Mouse (Mus musculus) limb, embryonic 12.5 days (tissue): ENCODE results near the gene Uchl1. TPM values are rescaled to one million over a fixed set of nuclear protein-coding genes. Genes with fewer than 3 reads are reported as not detected.

Experiments
- ATAC-seq: fragments of 200-750 bp; cut with Nextera tagmentation; 2 replicates; pipeline ENCODE4 v1.8.0; 2017; ENCODE audit warnings: low read depth, moderate TSS enrichment; ENCODE audit not compliant: insufficient number of reproducible peaks, insufficient read depth, low FRiP score, low TSS enrichment
- H3K27ac ChIP-seq: fragments of 300-500 bp; sonication (generic); 2 replicates; pipeline ENCODE4 v1.5.1; 2016; ENCODE audit warnings: mild to moderate bottlenecking, moderate library complexity
- H3K27me3 ChIP-seq: fragments of 300-500 bp; sonication (generic); 2 replicates; pipeline ENCODE4 v1.6.1; 2016; ENCODE audit warnings: mild to moderate bottlenecking, moderate library complexity
- H3K36me3 ChIP-seq: fragments of 300-500 bp; sonication (generic); 2 replicates; pipeline ENCODE4 v1.6.1; 2016; ENCODE audit warnings: mild to moderate bottlenecking, moderate library complexity
- H3K4me1 ChIP-seq: fragments of 300-500 bp; sonication (generic); replicated peaks from 2 replicates; pipeline ENCODE4 v1.6.1; 2016
- H3K4me2 ChIP-seq: fragments of 300-500 bp; sonication (generic); 2 replicates; pipeline ENCODE4 v1.6.1; 2016; ENCODE audit warnings: mild to moderate bottlenecking, moderate library complexity
- H3K4me3 ChIP-seq: fragments of 300-500 bp; sonication (generic); replicated peaks from 2 replicates; pipeline ENCODE4 v1.5.1; 2016; ENCODE audit warnings: mild to moderate bottlenecking
- H3K9ac ChIP-seq: fragments of 300-500 bp; sonication (generic); replicated peaks from 2 replicates; pipeline ENCODE4 v1.6.1; 2016; ENCODE audit warnings: mild to moderate bottlenecking, moderate library complexity
- H3K9me3 ChIP-seq: fragments of 300-500 bp; sonication (generic); 2 replicates; pipeline ENCODE4 v1.6.1; 2016; ENCODE audit warnings: mild to moderate bottlenecking, moderate library complexity
- WGBS: fragments of 180-500 bp; shearing (Covaris S2); methylation state at CpG from one replicate; pipeline ENCODE4 v1.1.7; 2016; 5-methylcytosine and 5-hydroxymethylcytosine counted together
- polyA plus RNA-seq: library from polyadenylated mRNA; unstranded; fragments of >200 nt; fragmentation: Nextera tagmentation; extraction: Ambion mirVana; gene quantifications from 2 replicates; pipeline ENCODE4 v1.2.1, GENCODE M21; 2016

Gene Uchl1
- polyA plus RNA-seq, 1 experiment from 2014 or later, result 65.6 TPM

DNA sequence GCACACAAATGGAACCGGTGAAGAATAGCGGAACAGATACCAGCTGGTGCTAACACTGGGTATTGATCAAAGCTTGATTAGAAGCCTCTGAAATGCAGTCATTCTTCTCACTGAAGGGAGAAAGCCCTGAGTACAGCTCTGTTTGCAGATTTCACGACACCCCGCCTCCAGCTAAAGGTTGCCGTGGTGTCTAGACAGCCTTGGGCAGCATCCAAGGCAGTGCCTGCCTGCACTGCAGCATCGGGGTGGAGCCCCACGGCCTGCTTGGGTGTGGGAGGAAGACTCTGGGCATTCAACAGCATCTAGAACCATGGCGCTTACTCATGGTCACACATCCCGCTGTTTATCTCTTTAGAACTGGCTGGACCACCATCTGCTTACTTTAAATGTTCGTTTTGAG is 3.3 kb downstream of the Uchl1 start:
- Histone ChIP-seq H3K36me3 (no peaks in the 10 kb centered on the region), H3K4me1 (peaks cover 14% of the 10 kb centered on the region), H3K27ac (no peak overlapping the region), H3K9ac (no peak overlapping the region), H3K9me3 (no peaks in the 10 kb centered on the region), H3K4me2 (no peak overlapping the region), H3K4me3 (no peak overlapping the region), H3K27me3 (peaks cover 31% of the 10 kb centered on the region)
- 72% methylated on average over 10 of the region's 10 CpGs for WGBS
- no peak for ATAC-seq

DNA sequence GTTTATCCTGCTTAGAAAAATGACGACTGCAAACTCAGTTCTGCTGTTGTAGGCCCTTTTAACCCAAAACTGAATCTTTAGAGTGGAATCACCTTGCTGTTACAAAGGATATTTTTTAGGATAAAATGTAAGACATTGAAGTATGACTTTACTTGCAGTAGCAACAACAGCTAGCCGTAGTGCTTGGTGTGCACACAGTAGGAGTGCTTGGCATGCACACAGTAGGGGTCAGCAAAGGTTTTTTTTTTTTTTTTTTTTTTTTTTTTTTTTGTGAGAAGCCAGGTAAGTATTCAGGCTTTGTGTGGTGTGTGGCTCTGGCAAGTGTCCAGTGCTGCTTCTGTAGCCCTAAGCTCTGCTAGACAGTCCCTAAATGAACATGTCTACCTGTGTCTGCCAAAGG is 10.0 kb downstream of the Uchl1 start:
- Histone ChIP-seq H3K4me3 (no peak overlapping the region), H3K27ac (no peak overlapping the region)
- 80% methylated on average over 2 of the region's 2 CpGs for WGBS

DNA sequence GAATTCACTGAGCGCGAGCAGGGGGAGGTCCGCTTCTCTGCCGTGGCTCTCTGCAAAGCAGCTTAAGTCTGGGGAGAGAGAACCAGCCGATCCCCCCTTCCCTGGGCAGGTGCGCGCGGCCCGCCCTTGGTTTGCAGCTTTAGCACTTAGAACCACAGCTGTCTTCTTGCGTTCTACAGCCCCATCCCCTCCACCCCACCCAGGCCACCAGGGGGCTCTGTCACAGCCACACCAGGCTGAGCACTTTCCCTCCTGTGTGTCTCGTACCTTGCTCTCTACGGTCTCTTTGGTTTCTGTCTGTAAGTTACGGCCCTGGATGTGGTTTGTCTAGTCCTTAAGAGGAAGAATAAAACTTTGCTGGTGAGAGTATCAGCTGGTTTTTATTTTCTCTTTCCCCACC is 11.0 kb downstream of the Uchl1 start:
- no peak for ATAC-seq

More for the DNA sequence above, 10.0 kb downstream of the Uchl1 start:
- no peaks in the 10 kb centered on the region for H3K27me3 ChIP-seq
- no peak for ATAC-seq
- H3K4me2 ChIP-seq, result no peak overlapping the region
- no peak overlapping the region for H3K9ac ChIP-seq
- H3K4me1 ChIP-seq, result no peaks in the 10 kb centered on the region
- no peaks in the 10 kb centered on the region for H3K9me3 ChIP-seq
- peaks cover 3% of the 10 kb centered on the region; the same call in 1 of the 2 replicates for H3K36me3 ChIP-seq

DNA sequence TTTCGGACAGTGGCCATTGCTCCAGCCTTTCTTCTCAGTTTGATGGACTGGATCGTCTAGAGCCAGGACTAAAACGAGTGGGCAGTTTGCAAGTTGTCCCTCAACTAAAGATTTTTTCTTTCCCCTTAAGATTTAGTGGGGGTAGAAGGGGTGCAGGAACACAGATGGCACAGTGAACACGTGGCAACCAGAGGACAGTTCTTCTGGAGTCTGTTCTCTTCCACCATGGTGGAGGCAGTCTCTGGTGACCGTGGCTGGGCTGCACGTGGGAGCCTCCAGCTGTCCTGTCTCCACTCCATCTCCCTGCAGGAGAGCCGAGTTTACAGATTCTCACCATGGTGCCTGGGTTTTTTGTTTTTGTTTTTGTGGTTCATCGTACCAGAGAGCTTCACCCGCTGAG is 11.8 kb downstream of the Uchl1 start:
- Histone ChIP-seq H3K36me3 (peaks cover 3% of the 10 kb centered on the region; the same call in 1 of the 2 replicates), H3K9me3 (no peaks in the 10 kb centered on the region), H3K4me2 (no peak overlapping the region), H3K9ac (no peak overlapping the region), H3K4me3 (no peak overlapping the region), H3K4me1 (no peaks in the 10 kb centered on the region), H3K27ac (no peak overlapping the region), H3K27me3 (no peaks in the 10 kb centered on the region)
- WGBS, result 79% methylated on average over 9 of the region's 9 CpGs
- no peak for ATAC-seq

More for the DNA sequence above, 11.0 kb downstream of the Uchl1 start:
- no peaks in the 10 kb centered on the region for H3K4me1 ChIP-seq
- H3K4me3 ChIP-seq, result no peak overlapping the region
- H3K27me3 ChIP-seq, result no peaks in the 10 kb centered on the region
- H3K36me3 ChIP-seq, result peaks cover 3% of the 10 kb centered on the region; the same call in 1 of the 2 replicates
- no peak overlapping the region for H3K9ac ChIP-seq
- no peak overlapping the region for H3K27ac ChIP-seq
- WGBS, result 84% methylated on average over 13 of the region's 13 CpGs
- no peaks in the 10 kb centered on the region for H3K9me3 ChIP-seq
- no peak overlapping the region for H3K4me2 ChIP-seq

DNA sequence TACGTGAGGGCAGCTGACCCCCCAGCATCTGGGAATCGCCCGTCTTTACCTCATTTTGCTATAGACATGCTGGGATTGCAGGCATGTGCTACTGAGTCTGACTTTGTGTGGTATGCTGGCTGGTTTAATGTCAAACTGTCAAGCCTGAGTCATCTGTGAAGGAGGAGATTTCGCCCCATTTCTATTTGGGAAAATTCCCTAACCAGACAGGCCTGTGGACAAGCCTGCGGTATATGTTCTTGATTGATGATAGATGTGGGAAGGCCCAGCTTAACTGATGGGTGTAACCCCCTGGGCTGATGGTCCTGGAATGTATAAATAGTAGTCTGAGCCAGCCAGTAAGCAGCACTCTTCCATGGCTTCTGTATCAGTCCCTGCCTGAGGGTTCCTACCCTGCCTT is 12.4 kb downstream of the Uchl1 start:
- H3K27ac ChIP-seq, result no peak overlapping the region
- no peaks in the 10 kb centered on the region for H3K9me3 ChIP-seq
- no peaks in the 10 kb centered on the region for H3K27me3 ChIP-seq
- WGBS, result 93% methylated on average over 5 of the region's 5 CpGs
- no peak for ATAC-seq
- H3K4me2 ChIP-seq, result no peak overlapping the region
- H3K9ac ChIP-seq, result no peak overlapping the region
- H3K4me1 ChIP-seq, result no peaks in the 10 kb centered on the region
- peaks cover 3% of the 10 kb centered on the region; the same call in 1 of the 2 replicates for H3K36me3 ChIP-seq
- no peak overlapping the region for H3K4me3 ChIP-seq

DNA sequence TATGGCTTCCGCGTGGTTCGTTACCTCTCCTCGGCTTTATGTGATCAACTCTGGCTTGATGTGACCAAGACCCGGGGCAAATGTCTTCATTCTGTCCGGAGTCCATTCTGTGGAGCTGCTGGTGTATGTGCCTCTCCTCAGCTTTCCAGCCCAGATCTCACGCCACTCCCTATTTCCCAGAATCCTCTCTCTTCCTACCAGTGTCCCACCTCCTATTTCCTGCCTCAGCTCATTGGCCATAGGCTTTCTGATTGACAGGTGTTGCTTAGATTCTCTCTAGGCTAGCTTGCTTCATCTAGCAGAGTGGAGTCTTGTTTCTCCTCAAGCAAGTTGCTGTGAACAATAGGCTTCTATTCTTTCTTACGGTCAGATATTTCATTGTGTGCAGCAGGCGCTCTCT is 13.9 kb downstream of the Uchl1 start:
- no peak for ATAC-seq
- no peak overlapping the region for H3K4me2 ChIP-seq
- no peak overlapping the region for H3K9ac ChIP-seq
- no peaks in the 10 kb centered on the region for H3K9me3 ChIP-seq
- WGBS, result 92% methylated on average over 9 of the region's 9 CpGs
- H3K27me3 ChIP-seq, result no peaks in the 10 kb centered on the region
- no peak overlapping the region for H3K4me3 ChIP-seq
- H3K36me3 ChIP-seq, result peaks cover 3% of the 10 kb centered on the region; the same call in 1 of the 2 replicates
- H3K27ac ChIP-seq, result no peak overlapping the region
- H3K4me1 ChIP-seq, result no peaks in the 10 kb centered on the region

DNA sequence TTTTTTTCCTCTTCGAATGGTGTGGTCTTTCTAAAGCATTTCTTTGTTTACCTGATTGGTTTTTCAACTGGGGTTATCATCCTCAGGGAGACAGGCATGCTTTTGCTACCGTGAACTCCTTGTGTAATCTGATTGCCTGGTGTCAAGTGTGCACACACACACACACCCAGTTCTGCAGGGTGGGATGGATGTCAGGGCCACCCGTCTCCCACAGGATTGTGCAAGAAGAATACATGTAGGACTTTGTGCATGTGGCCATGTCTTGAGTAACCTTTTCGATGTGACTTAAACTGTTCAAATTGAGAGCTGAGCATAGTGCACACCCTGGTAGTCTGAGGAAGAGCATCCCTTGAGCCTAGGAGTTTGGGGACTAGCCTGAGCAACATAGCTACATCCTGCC is 17.3 kb downstream of the Uchl1 start:
- no peaks in the 10 kb centered on the region for H3K27me3 ChIP-seq
- no peaks in the 10 kb centered on the region for H3K4me1 ChIP-seq
- H3K4me2 ChIP-seq, result no peak overlapping the region
- H3K4me3 ChIP-seq, result no peak overlapping the region
- H3K36me3 ChIP-seq, result no peaks in the 10 kb centered on the region
- no peaks in the 10 kb centered on the region for H3K9me3 ChIP-seq
- no peak overlapping the region for H3K9ac ChIP-seq
- no peak; the same call in 1 of the 2 replicates for ATAC-seq
- H3K27ac ChIP-seq, result no peak overlapping the region
- 88% methylated on average over 4 of the region's 4 CpGs for WGBS

DNA sequence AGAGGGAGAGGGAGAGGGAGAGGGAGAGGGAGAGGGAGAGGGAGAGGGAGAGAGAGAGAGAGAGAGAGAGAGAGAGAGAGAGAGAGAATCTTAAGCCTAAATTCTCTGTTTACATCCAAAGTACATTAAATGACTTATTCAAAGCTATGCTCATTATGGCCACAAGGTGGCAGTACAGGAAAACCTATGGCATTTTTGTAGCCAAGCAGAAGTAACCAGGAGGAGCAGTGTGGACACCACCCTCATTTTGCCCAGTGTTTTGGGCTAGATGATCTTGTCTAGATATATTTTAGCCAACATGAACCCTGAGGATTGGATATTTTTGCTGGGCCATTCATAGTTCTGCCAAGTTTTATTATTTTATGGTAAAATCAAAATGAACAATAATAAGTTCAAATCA is 21.2 kb downstream of the Uchl1 start:
- no peak for ATAC-seq
- H3K27me3 ChIP-seq, result no peaks in the 10 kb centered on the region
- H3K9ac ChIP-seq, result no peak overlapping the region
- no peak overlapping the region for H3K27ac ChIP-seq
- H3K36me3 ChIP-seq, result no peaks in the 10 kb centered on the region
- no peaks in the 10 kb centered on the region for H3K4me1 ChIP-seq
- no peaks in the 10 kb centered on the region for H3K9me3 ChIP-seq
- H3K4me2 ChIP-seq, result no peak overlapping the region
- H3K4me3 ChIP-seq, result no peak overlapping the region

DNA sequence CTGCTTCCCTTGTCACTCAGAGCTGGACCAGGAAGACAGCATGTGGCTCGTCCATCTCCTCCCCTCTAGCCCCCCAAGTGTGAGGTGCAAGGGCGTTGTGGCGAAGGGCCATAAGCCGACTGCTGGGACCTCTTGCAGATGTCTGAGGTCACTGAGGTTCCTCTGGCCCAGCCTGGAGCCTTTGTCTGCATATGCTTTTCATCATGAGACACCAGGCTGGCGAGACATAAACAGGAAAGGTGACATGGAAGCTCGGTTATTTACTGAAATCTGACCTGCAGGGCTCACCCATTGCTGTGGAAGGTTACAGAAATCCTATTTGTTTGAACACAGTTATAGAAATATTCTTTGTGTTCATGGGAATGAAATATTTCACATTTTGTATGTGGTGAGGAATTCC is 24.0 kb downstream of the Uchl1 start:
- Histone ChIP-seq H3K4me2 (no peak overlapping the region), H3K27me3 (no peaks in the 10 kb centered on the region), H3K4me3 (no peak overlapping the region), H3K27ac (no peak overlapping the region), H3K9ac (no peak overlapping the region), H3K36me3 (no peaks in the 10 kb centered on the region), H3K9me3 (no peaks in the 10 kb centered on the region), H3K4me1 (no peaks in the 10 kb centered on the region; the same call in 1 of the 2 replicates)
- 24% methylated on average over 6 of the region's 6 CpGs for WGBS
- no peak for ATAC-seq

DNA sequence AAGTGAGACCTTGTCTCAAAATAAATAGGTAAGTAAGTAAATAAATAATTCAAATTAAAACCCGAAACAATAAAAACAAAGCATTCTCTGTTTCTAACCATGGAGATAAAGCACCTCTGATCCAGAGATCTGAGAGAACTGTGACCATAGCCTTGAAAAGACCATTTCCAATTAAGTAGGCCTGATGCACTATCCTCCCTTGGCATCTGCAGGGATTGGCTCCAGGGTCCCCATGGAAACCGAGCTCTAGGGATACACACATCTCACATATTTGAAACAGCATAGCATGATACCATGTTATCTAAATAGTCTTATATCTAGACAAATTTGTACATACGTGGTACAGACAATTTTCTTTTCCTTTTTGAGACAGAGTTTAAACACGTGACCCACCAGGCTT is 26.1 kb downstream of the Uchl1 start:
- no peak for ATAC-seq
- Histone ChIP-seq H3K4me3 (no peak overlapping the region), H3K4me1 (no peaks in the 10 kb centered on the region; the same call in 1 of the 2 replicates), H3K4me2 (no peak overlapping the region), H3K36me3 (no peaks in the 10 kb centered on the region), H3K9ac (no peak overlapping the region), H3K9me3 (no peaks in the 10 kb centered on the region), H3K27ac (no peak overlapping the region), H3K27me3 (no peaks in the 10 kb centered on the region)
- WGBS, result 94% methylated on average over 4 of the region's 4 CpGs

DNA sequence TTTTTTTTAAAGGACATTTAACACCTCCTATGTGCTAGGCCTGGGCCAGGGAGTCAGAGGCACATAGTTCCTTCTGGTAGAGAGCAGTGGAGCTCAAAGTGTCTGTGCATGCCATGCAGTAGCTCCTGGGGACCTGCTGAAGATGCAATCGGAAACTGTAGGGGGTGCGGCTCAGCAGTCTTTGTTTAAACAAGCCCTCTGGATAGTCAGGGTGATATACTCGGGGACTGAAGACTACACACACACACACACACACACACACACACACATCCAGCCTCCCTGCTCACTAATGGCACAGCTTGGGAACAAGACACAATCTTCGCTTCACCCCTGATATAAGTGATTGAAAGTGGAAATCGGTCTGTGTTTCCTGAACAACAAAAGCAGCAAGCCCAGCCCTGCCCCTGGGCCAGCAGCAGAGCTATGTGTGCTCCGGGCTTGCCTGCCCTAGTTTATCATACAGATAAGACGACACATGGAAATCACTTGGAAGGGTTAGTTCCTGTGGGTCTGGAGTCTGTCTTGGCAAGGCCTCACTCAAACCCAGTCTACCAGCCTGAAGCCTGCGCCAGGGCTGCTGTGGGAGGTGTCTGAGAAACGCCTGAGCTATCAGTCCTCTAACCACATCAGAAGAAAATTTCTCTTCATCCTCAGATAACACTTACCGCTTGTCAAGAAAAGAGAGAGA is 27.6 kb downstream of the Uchl1 start:
- no peak for ATAC-seq
- Histone ChIP-seq H3K4me3 (no peak overlapping the region), H3K4me1 (no peaks in the 10 kb centered on the region; the same call in 1 of the 2 replicates), H3K9me3 (no peaks in the 10 kb centered on the region), H3K9ac (no peak overlapping the region), H3K27me3 (no peaks in the 10 kb centered on the region), H3K27ac (no peak overlapping the region), H3K36me3 (no peaks in the 10 kb centered on the region), H3K4me2 (no peak overlapping the region)
- 42% methylated on average over 10 of the region's 10 CpGs for WGBS

DNA sequence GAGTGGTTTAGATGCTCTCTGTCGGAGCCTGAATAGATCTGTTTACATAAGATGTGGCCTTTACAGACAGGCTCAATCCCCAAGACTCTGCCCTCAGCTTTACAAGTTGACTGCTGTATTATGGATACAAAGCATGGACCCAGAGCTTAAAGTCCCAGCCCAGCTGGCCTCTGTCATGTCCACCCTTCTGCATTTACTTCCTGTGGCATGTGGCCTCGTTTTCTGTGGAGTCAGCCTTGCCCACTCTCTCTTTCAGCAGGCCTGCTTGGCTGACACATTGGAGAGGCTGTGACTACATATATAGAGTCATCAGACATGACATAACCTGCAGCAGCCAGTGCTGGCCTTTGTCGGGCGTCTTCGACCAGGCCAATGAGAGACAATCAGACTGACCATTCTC is 32.0 kb downstream of the Uchl1 start:
- Histone ChIP-seq H3K9ac (no peak overlapping the region), H3K4me1 (no peaks in the 10 kb centered on the region; the same call in 1 of the 2 replicates), H3K27ac (no peak overlapping the region), H3K4me3 (no peak overlapping the region), H3K27me3 (no peaks in the 10 kb centered on the region), H3K9me3 (no peaks in the 10 kb centered on the region), H3K4me2 (no peak overlapping the region), H3K36me3 (no peaks in the 10 kb centered on the region)
- ATAC-seq, result no peak
- WGBS, result 78% methylated on average over 5 of the region's 5 CpGs
